Mouse (Mus musculus) olfactory bulb, adult 2 months (tissue): Measurements from ENCODE around the gene Rpap1.

ENCODE experiments used
- CTCF ChIP-seq: fragments of 200-500 bp; IDR thresholded peaks from 2 replicates; pipeline ENCODE4 v1.5.1; 2012; ENCODE audit warnings: low read depth, mild to moderate bottlenecking, low read length, moderate library complexity; ENCODE audit not compliant: insufficient read depth
- POLR2A ChIP-seq: fragments of 200-500 bp; IDR thresholded peaks from 2 replicates; pipeline ENCODE4 v1.6.1; 2012; ENCODE audit warnings: mild to moderate bottlenecking, low read depth, low read length, moderate library complexity; ENCODE audit not compliant: insufficient read depth

DNA sequence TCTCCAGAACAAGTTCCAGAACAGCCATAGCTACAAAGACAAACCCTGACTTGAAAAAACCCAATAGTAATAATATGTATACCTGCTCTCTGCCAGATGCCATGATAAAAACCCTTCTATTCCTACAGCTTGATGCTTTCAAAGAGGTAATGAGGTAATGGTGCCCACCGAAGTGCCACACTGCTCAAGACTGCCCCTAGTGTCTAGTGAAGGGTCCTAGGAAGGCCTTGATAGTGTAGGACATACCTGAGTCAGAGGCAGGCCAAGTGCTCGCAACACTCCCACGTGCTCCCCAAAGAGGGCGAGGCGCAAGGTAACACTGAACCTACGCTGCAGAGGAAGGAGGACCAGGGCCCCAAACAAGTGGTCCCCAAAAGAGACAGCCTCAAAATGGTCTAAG lies 20.1 kb downstream of the Rpap1 start:
- TF ChIP-seq CTCF (no peak), POLR2A (no peak)
